Mouse (Mus musculus) ovary, postnatal 36 days (tissue): ENCODE data around the gene Cyyr1.
A peak's percentile ranks its signal among the peaks of the same experiment; 100 is the strongest.
"Not testable (repeated sequence)": the region's sequence is repeated elsewhere in the genome, so short reads cannot be mapped to it uniquely, and the experiment has no call there.

Experiments
- DNase-seq: peaks from one replicate; pipeline ENCODE4 v3.0.0; 2022; ENCODE audit warnings: low spot score, mixed read lengths

Gene Cyyr1

DNA sequence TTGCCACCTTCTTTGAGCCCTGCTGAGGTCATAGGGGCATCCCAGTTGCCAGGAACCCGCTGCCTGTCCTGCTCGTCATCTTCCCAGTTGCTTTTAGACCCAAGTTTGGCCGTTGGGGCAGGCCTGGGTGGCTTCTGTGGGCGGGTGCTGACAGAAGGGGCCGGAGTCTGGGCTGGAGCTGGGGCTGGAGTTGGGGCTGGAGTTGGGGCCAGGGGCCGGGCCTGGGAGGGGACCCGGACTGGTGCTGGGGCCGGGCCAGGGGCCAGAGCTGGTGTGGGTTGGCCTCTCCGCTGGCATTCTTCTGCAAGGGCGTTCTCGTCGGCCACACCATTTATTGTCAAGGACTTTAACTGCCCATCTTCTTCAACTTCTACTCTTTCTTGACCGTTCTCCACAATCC is at the start of gene Cyyr1:
Gene Cyyr1 (minus strand): TSS at position 101 of the 400 bp plus-strand sequence.
- not testable (repeated sequence) for DNase-seq

GRCm38 (mm10) chr16:85588844-85589243 is 35.6 kb upstream of the Cyyr1 start:
- no peak for DNase-seq

- DNase-seq = no peak
These were observed 34.5 kb upstream of the Cyyr1 start for GRCm38 (mm10) chr16:85587573-85588226.

- no peak for DNase-seq
These were observed 13.3 kb upstream of the Cyyr1 start for GRCm38 (mm10) chr16:85566474-85566873.

GRCm38 (mm10) chr16:85553838-85554237 is 641 bp upstream of the Cyyr1 start:
- DNase-seq = no peak

GRCm38 (mm10) chr16:85551976-85552375 is 1.2 kb downstream of the Cyyr1 start:
- DNase-seq = not testable (repeated sequence)

DNA sequence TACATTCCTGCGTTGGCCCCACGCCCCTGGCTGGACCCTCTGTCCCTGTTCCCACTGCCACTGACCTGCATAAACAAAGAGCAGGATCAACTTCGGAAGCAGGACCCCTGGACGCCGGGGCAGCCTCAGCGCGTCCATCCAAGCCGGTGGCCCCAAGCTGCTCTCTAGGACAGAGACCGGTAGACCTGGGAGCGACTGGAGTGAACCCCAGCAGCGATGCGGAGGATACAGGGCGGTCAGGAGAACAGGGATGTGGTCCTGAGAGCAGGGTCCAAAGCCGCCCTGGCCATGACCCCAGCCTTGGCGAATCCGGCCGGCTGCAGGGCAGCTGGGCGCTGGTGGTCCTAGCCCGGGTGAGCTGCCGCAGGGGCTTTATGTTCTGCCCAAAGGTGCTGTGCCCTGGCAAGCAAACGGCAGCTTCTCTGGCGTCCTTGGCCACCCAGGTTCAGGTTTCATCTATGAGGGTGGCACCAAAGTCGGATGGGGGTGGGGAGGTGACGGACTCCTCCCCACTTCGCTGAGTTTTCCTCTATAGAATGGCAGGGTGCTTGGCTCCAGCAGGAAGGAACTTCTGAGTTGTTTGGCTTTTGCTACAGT is 3.1 kb downstream of the Cyyr1 start:
- peak; percentile 9 for DNase-seq

DNA sequence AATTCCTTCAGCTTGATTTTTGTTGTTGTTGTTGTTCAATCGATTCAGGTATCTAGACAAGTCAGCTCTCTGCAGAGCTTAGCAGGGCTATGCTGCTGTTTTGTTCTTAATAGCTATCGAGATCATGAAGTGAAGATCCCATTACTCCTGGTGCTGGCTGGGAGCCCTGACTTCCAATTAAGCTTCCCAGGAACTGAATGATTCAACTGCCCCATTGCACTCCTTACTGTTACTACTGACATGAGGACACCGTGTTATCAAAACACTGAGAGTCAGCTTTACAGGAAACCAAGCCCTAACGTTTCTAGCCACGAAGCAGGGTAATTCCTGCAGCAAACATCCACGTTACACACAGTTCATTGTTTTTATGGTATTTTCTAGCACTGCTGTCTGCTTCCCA is 6.7 kb downstream of the Cyyr1 start:
- no peak for DNase-seq

DNA sequence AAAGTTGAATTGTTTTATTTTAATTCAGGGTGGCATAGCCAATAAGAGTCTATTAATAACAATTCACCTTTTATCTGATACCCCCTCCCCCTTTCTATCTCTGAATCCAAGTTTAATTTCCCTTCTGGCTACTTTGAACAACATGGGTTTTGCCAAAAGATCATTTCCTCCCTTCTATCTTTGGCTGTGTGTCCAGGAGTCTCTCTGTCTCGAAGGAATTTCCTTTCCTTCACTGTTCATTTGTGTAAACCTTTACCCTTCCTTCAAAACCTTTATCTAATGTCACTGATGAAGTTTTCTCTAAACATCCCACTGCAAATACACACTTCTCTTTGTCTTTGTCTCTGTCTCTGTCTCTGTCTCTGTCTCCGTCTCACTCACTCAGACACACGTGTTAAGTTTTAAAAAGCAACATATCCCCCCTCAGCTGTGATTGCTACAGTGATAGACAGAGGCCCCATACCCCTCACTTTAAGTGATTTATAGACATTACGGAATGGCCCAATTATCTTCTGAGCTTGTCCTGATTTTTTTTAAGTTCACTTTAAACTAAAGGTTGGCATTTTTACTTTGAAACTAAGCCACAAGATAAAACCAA is 11.4 kb downstream of the Cyyr1 start:
- DNase-seq = no peak

GRCm38 (mm10) chr16:85541023-85541422 is 12.2 kb downstream of the Cyyr1 start:
- no peak for DNase-seq

DNA sequence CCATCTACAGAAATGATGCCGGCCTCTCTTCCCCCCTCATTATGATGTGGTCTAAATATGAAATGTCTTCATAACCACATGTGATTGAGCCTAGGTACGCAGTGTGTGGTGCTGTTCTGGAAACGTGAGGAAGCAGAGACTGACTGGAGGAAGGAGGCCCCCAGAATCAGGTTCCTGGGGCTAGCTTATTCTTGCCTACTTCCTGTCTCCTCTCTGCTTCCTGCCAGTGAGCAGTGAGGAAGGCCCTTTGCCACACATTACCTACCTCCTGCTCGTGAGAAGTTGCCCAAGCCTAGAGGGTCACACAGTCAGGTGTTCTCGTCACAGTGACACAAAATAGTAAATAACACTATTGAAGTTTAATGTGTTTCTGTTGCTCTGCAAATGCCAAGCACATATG is 14.8 kb downstream of the Cyyr1 start:
- DNase-seq = no peak

DNA sequence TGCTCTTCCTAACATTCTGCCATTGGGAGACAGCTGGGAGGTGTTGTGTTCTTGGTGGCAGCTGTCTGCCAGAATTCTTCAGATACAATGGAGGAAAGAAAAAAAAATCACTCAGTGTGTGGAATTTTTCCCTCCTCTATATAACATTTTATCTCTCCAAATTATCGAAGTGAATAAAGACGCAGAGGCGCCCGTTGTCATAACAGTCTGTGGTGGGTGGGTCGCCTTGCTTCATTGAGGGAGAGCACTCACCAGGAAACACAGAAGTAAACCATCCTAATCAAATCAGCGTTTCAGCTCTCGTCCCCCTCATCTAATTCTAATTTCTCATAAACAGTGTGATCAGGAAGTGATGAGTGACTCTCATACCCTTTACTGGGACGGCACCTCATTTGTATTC is 17.1 kb downstream of the Cyyr1 start:
- DNase-seq = no peak

DNA sequence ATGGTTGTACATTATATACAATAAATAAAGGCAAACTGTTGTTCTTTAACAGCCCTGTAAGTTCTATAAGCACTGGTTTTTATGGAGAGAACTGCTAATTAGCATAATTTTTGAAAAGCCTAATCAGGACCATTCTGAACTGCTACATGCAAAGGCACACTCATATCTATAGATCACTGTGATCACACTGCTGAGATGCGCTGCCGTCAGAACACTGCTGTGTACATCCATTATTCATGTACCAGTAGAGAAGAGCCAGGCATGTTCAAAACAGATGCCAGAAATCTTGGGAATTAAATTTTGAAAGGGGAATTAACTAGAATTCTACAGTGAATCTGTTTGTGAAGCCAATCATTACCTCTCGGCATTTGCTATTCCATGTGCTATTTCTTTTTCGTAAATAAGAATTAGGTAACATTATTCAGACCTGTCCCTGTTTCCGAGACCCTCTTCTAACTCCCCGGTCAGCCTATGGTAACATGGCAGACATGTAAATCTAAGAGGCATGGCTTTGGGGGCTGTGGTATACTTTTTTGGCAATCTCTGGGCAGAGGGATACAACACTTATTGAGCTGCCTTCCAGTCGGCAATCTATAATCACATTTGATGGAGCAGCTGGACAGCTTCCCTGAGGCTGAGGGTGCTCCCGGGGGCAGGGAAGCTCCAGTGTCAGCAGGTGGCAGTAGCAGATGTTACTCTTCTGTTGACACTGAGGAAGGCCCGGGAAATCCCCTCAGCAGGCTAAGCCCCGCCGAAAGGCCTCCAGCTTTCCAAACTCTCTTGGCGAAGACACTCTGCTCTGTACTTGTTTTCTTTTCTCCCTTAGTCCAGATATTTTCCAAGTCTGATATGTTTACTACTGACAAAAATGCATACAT is 25.2 kb downstream of the Cyyr1 start:
- DNase-seq = no peak

DNA sequence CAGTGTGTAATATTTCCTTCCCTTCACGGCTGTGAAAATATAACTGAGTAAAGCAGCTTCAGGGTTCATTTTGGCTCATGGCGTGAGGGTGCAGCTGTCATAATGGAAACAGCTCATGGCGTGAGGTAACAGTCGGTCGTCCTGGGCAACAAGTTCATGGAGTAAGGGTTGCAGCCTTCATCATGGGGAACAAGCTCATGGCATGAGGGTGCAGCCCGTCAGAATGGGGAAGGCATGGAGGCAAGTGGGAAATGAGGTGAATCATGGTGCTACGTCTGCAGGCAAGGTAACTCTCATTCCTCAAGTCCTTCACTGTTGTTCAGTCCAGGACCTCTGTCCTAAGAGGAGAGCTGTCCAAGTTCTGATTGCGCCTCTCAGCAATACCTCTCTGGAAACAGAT is 28.6 kb downstream of the Cyyr1 start:
- no peak for DNase-seq

DNA sequence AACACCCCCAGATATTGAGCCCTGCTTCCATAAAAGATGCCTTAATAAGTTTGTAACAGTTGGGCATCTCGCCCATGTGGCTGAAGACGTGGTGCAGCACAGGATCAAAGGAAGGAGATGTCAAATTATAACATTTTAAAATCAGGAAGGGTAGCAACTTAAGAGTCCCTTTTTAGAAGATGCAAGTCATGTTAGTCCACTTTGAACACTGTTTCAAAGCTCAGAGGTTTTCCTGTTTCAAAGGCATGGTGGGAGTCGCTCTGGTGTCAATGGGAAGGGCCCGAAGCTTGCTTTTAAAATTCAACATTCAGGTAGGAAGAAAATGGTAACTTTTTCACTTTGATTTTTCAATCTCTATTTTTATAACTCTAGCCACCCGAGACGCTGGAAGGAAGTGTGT is 45.9 kb downstream of the Cyyr1 start:
- DNase-seq = no peak

DNA sequence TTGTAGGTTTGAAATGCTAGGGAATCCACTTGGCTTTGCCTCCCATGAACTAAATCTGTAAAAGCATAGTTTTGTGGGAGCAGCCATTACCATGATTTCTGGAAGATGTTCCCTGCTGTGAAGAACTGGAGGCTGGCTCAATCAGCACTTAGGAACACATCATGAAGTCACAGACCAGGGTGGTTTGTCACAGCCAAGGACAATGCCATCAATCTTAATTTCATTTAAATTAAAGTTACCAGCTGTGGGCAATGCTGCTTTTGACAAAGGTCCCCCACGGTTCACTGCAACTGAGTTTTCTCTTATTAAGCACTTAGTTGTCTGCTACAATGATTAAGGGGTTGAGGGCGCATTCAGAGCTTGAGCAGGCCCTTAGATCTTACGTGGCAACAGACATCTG is 48.1 kb downstream of the Cyyr1 start:
- no peak for DNase-seq

DNA sequence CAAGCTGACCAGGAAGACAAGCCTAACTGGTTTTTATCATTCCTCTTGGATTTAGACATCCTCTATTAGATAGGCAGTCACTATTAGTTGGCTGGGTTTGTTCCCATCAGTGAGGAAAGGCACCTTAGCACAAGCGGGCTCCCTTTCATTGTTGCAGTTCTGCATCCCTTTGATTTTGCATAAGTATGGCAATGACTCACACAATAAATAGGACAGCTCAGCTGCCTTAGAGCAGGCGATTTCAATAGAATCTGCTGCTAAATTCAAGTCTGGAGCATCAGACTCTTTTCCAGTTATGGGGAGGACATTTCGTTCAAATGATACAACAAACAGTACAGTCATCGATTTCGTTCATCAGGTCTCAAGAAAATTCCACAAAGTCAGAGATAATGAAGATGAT is 49.8 kb downstream of the Cyyr1 start:
- no peak for DNase-seq

GRCm38 (mm10) chr16:85495837-85496236 is 57.4 kb downstream of the Cyyr1 start:
- DNase-seq = no peak

DNA sequence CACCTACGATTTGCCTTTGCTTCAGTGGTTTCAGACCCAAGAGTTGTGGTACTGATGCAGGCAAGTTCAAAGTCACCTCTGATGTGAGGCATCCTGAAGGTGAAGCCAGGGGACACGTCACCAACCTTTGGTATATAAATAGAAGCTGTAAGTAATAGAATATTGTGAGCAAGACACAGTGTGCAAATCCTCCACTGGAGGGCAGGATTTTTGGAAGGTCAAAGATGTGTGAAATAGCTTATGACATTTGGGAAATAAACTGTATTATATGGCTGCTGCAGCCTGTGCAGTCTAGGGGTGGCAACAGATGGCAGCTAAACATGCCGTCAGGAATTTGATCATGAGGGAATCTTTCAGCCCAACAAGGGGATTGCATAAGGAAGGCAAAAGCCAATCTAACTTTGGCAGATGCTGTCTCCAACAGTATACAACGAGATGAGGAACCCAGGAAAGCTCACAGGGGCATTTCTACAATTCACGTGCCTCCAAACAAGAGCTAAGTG is 65.0 kb downstream of the Cyyr1 start:
- no peak for DNase-seq

- DNase-seq = no peak
These were observed 65.9 kb downstream of the Cyyr1 start for GRCm38 (mm10) chr16:85487266-85487665.

GRCm38 (mm10) chr16:85484557-85484956 is 68.6 kb downstream of the Cyyr1 start:
- no peak for DNase-seq

DNA sequence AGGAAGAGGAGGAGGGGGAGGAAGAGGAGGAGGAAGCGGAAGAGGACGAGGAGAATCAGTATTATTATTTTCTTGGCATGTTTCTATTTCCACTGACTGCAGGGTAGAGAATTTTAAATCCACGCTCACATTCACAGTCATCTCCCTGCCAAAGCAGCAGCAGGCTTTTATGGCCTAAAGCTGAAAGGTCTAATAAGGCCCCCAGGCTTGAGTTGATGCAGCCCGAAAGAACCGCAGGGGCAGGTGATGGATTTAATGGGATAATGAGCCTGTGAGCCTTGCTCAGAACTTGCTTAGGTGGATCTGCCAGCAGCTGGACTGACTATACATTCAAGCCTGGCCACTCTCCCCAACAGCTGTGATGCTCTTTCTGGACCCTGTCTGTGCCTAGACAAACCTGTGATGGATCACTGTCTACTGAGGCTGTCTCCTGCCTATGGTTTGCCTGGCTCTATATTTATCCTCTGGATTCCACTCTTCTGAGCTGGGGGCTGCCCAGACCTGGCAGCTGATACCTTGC is 78.6 kb downstream of the Cyyr1 start:
- DNase-seq = no peak
